Comparison of ENCODE assay signal across 9 mouse cellular contexts in genomic region chr2:107289990-107290696, GRCm38 (mm10). TPM values are rescaled to one million over a fixed set of nuclear protein-coding genes. Genes with fewer than 3 reads are reported as not detected.
DNase-seq lines count a peak whose midpoint lies in the region; ATAC-seq and TF ChIP-seq lines count a peak whose summit lies in the region.
"Had no signal": no experiment of that assay in that cellular context is flagged by ENCODE, and none has a peak within 500 bp of the region (broad histone marks: within the 10 kb centered on the region; RNA-seq: fewer than 3 reads in every experiment).

Gene Kcna4 (plus strand): TSS chr2:107290639.

- H3K9me3 ChIP-seq in kidney, embryonic 14.5 days (ENCODE audit: control insufficient read depth, low read length): no peaks in the 10 kb centered on the region
- no peaks in the 10 kb centered on the region for H3K9me3 ChIP-seq in hindbrain, postnatal 0 days (ENCODE audit: low read length)
- H3K9me3 ChIP-seq in limb, embryonic 10.5 days (replicated peaks): no peaks in the 10 kb centered on the region
- H3K9me3 ChIP-seq in neural tube, embryonic 11.5 days (ENCODE audit: control insufficient read depth, low read length): no peaks in the 10 kb centered on the region

- WGBS in kidney, embryonic 14.5 days: 5% methylated on average over 24 of the region's 24 CpGs
- WGBS in hindbrain, postnatal 0 days: 3% methylated on average over 24 of the region's 24 CpGs
- 5% methylated on average over 24 of the region's 24 CpGs for WGBS in limb, embryonic 10.5 days
- WGBS in neural tube, embryonic 11.5 days: 7% methylated on average over 24 of the region's 24 CpGs

- no peak for TF ChIP-seq CTCF in hindbrain, postnatal 0 days (IDR thresholded peaks at IDR 0.05; ENCODE audit: low read depth)

- no peak within 1 kb of the TSS for H3K27ac ChIP-seq in kidney, embryonic 14.5 days (ENCODE audit: low read depth, low read length)
- H3K27ac ChIP-seq in hindbrain, postnatal 0 days: peak within 1 kb of the TSS; percentile 38; the same call in 1 of the 2 replicates
- H3K27ac ChIP-seq in limb, embryonic 10.5 days: no peak within 1 kb of the TSS
- no peak within 1 kb of the TSS for H3K27ac ChIP-seq in neural tube, embryonic 11.5 days (ENCODE audit: low read depth, low read length)

- no peaks in the 10 kb centered on the region; the same call in 1 of the 2 replicates for H3K4me1 ChIP-seq in kidney, embryonic 14.5 days (ENCODE audit: control insufficient read depth, insufficient read depth, low read length)
- H3K4me1 ChIP-seq in hindbrain, postnatal 0 days (ENCODE audit: insufficient read depth, low read length): no peaks in the 10 kb centered on the region
- peaks cover 15% of the 10 kb centered on the region for H3K4me1 ChIP-seq in limb, embryonic 10.5 days
- H3K4me1 ChIP-seq in neural tube, embryonic 11.5 days (ENCODE audit: control insufficient read depth, insufficient read depth, low read length): no peaks in the 10 kb centered on the region

- H3K9ac ChIP-seq in kidney, embryonic 14.5 days (ENCODE audit: low read depth, low read length): no peak within 1 kb of the TSS
- peak within 1 kb of the TSS; percentile 61 for H3K9ac ChIP-seq in hindbrain, postnatal 0 days (replicated peaks; ENCODE audit: low read length)
- H3K9ac ChIP-seq in neural tube, embryonic 11.5 days (ENCODE audit: low read length): peak within 1 kb of the TSS; percentile 18

- peak within 1 kb of the TSS; percentile 39 for H3K4me3 ChIP-seq in kidney, embryonic 14.5 days (ENCODE audit: low read length)
- peak within 1 kb of the TSS; percentile 70 for H3K4me3 ChIP-seq in hindbrain, postnatal 0 days (ENCODE audit: low read length)
- peak within 1 kb of the TSS; percentile 50 for H3K4me3 ChIP-seq in limb, embryonic 10.5 days
- peak within 1 kb of the TSS; percentile 40 for H3K4me3 ChIP-seq in neural tube, embryonic 11.5 days (ENCODE audit: low read depth, low read length)

- peak; percentile 99 for ATAC-seq in kidney, embryonic 14.5 days (ENCODE audit: low FRiP score, low TSS enrichment)
- peak; percentile 94 for ATAC-seq in hindbrain, postnatal 0 days
- peak; percentile 94 for ATAC-seq in neural tube, embryonic 11.5 days (ENCODE audit: insufficient read depth, low FRiP score, low TSS enrichment)
- no peak for ATAC-seq in erythroblast, adult 5-6 weeks (replicated peaks; ENCODE audit: low FRiP score, poor library complexity, severe bottlenecking)

- no peak for DNase-seq in kidney, adult 11 months
- peak; percentile 61 to 71 for DNase-seq in cerebellum, postnatal 14 days
- peak; percentile 34 to 59 for DNase-seq in frontal cortex, postnatal 25 days (ENCODE audit: low spot score in 2 of 2)
- DNase-seq in hindbrain, postnatal 0 days (ENCODE audit: low spot score): peak; percentile 76
- DNase-seq in limb, embryonic 10.5 days (ENCODE audit: low spot score): peak; percentile 70
- DNase-seq in neural tube, embryonic 11.5 days (ENCODE audit: low spot score): peak; percentile 75

- H3K36me3 ChIP-seq in kidney, embryonic 14.5 days (ENCODE audit: control insufficient read depth, insufficient read depth, low read length): no peaks in the 10 kb centered on the region
- no peaks in the 10 kb centered on the region for H3K36me3 ChIP-seq in hindbrain, postnatal 0 days (ENCODE audit: insufficient read depth, low read length)
- H3K36me3 ChIP-seq in limb, embryonic 10.5 days: no peaks in the 10 kb centered on the region
- no peaks in the 10 kb centered on the region for H3K36me3 ChIP-seq in neural tube, embryonic 11.5 days (ENCODE audit: control insufficient read depth, insufficient read depth, low read length)

- peak within 1 kb of the TSS; percentile 68 for H3K4me2 ChIP-seq in kidney, embryonic 14.5 days (replicated peaks; ENCODE audit: low read depth, low read length)
- peak within 1 kb of the TSS; percentile 86 for H3K4me2 ChIP-seq in hindbrain, postnatal 0 days (ENCODE audit: low read depth, low read length)
- peak within 1 kb of the TSS; percentile 98 for H3K4me2 ChIP-seq in neural tube, embryonic 11.5 days (ENCODE audit: low read depth)

- peaks cover 29% of the 10 kb centered on the region for H3K27me3 ChIP-seq in kidney, embryonic 14.5 days (ENCODE audit: control insufficient read depth, insufficient read depth, low read length)
- H3K27me3 ChIP-seq in hindbrain, postnatal 0 days (ENCODE audit: insufficient read depth, low read length): no peaks in the 10 kb centered on the region
- peaks cover 44% of the 10 kb centered on the region for H3K27me3 ChIP-seq in limb, embryonic 10.5 days (ENCODE audit: low read depth, poor library complexity, severe bottlenecking)
- H3K27me3 ChIP-seq in neural tube, embryonic 11.5 days (ENCODE audit: control insufficient read depth, insufficient read depth, low read length): 0 out of 2 replicates have a peak, but pooled peaks cover 3% of the 10 kb centered on the region

RNA-seq across cellular contexts. Expression of gene Kcna4, which starts in this region (rescaled TPM):
- polyA plus RNA-seq in kidney, embryonic 14.5 days (2014; fragmentation: Nextera tagmentation; extraction: Ambion mirVana): not detected in 2 replicates
- total RNA-seq in hindbrain, postnatal 0 days (2014; rRNA removed): 16.1 and 20.8 TPM in 2 replicates
- 7.0 and 7.2 TPM in 2 replicates for polyA plus RNA-seq in hindbrain, postnatal 0 days (2015; fragmentation: Nextera tagmentation; extraction: Ambion mirVana)
- 0.05 and 0.06 TPM in 2 replicates for polyA plus RNA-seq in limb, embryonic 10.5 days (2016; fragmentation: Nextera tagmentation; extraction: Ambion mirVana)
- 0.07 and 0.28 TPM in 2 replicates for polyA plus RNA-seq in neural tube, embryonic 11.5 days (2014; fragmentation: Nextera tagmentation; extraction: Ambion mirVana)
- total RNA-seq in erythroblast, adult 5-6 weeks (2015; ENCODE audit: low replicate concordance): not detected in 2 replicates
- 4.5 TPM in 1 of 2 replicates, not detected in the other for total RNA-seq in erythroblast, adult 5-6 weeks (2017; ENCODE audit: low replicate concordance)
- total RNA-seq: MEL had no signal

Comparison
In these comparisons a context has a peak if more than half of its experiments do, and no peak if none do; other contexts are left out.
1. Peak in ATAC-seq, H3K4me3 ChIP-seq and H3K4me2 ChIP-seq in kidney, embryonic 14.5 days; RNA of the gene not detected or under 1 TPM.
2. Peak in DNase-seq and H3K4me3 ChIP-seq in limb, embryonic 10.5 days; RNA of the gene not detected or under 1 TPM.
3. Peak in DNase-seq, ATAC-seq, H3K4me3 ChIP-seq, H3K9ac ChIP-seq and H3K4me2 ChIP-seq in neural tube, embryonic 11.5 days; RNA of the gene not detected or under 1 TPM.